Comparison of ENCODE assay signal across 23 mouse cellular contexts in the genomic region with DNA sequence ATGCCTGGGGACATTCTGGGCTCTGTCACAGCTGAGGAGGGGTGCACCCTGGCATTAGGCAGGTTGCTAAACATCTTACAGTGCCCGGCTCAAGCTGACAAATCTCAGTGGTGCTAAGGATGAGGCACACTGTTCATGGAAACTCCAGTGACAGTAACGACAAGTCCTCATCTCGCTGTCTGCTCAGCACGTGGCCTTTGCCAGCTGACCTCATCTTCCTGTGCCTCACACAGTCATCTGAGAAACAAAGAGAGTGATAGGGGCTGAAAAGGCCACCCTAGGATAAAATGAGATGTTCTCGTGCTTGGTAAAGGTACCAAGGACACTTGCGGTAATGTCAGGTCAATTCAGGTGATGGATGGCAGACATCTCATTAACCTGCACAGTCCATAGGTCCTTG. TPM values are rescaled to one million over a fixed set of nuclear protein-coding genes. Genes with fewer than 3 reads are reported as not detected.
DNase-seq lines count a peak whose midpoint lies in the region; ATAC-seq and TF ChIP-seq lines count a peak whose summit lies in the region.
"Had no signal": no experiment of that assay in that cellular context is flagged by ENCODE, and none has a peak within 500 bp of the region (broad histone marks: within the 10 kb centered on the region; RNA-seq: fewer than 3 reads in every experiment).

No protein-coding gene starts in this region.

- peaks cover 14% of the 10 kb centered on the region for H3K4me1 ChIP-seq in megakaryocyte, embryonic 14.5 days
- H3K4me1 ChIP-seq in cerebellum, adult 2 months (ENCODE audit: control insufficient read depth, insufficient read depth, low read length), result no peaks in the 10 kb centered on the region
- H3K4me1 ChIP-seq: embryonic facial prominence, embryonic 15.5 days; forebrain, embryonic 10.5 days; hindbrain, embryonic 15.5 days; intestine, embryonic 15.5 days had no signal

- no peak for TF ChIP-seq POLR2A in cerebellum, adult 2 months (IDR thresholded peaks at IDR 0.05; ENCODE audit: borderline replicate concordance, insufficient read depth, low read length)

- H3K4me3 ChIP-seq in megakaryocyte, embryonic 14.5 days (replicated peaks), result peak overlapping the region; percentile 71
- H3K4me3 ChIP-seq in cerebellum, adult 2 months (replicated peaks; ENCODE audit: insufficient read depth, low read depth, low read length), result no peak overlapping the region
- H3K4me3 ChIP-seq: embryonic facial prominence, embryonic 15.5 days; erythroblast, embryonic 14.5 days; forebrain, embryonic 10.5 days; gastrocnemius, adult 2 months; heart, embryonic 13.5 days; hindbrain, embryonic 15.5 days; intestine, embryonic 15.5 days had no signal

- peaks cover 6% of the 10 kb centered on the region for H3K27me3 ChIP-seq in megakaryocyte, embryonic 14.5 days (replicated peaks)
- H3K27me3 ChIP-seq in cerebellum, adult 2 months (ENCODE audit: control insufficient read depth, insufficient read depth, low read length), result no peaks in the 10 kb centered on the region
- H3K27me3 ChIP-seq: embryonic facial prominence, embryonic 15.5 days; heart, embryonic 13.5 days; hindbrain, embryonic 15.5 days; intestine, embryonic 15.5 days had no signal

- peak; percentile 62 to 73 for DNase-seq in adrenal gland, adult (ENCODE audit: inconsistent age in 2 of 2, low spot score in 1 of 2)
- no peak for DNase-seq in adrenal gland, postnatal 4 days (ENCODE audit: low spot score in 2 of 2)
- no peak for DNase-seq in layer of hippocampus, postnatal 14 days (ENCODE audit: low spot score in 2 of 2)
- no peak for DNase-seq in cerebellum, adult 2 months
- DNase-seq: B cell, adult 2 months; cerebellum, adult 18-20 months; cerebellum, postnatal 14 days; embryo, embryonic 11 days; gastrocnemius, adult 2 months; gastrocnemius, postnatal 25 days; heart, adult 11 months; heart, postnatal 36 days; kidney, adult 18-20 months had no signal

- H3K36me3 ChIP-seq in megakaryocyte, embryonic 14.5 days (replicated peaks; ENCODE audit: low read length), result no peaks in the 10 kb centered on the region
- H3K36me3 ChIP-seq: embryonic facial prominence, embryonic 15.5 days; forebrain, embryonic 10.5 days; heart, embryonic 13.5 days; hindbrain, embryonic 15.5 days; intestine, embryonic 15.5 days had no signal

- peaks cover 9% of the 10 kb centered on the region for H3K9me3 ChIP-seq in megakaryocyte, embryonic 14.5 days
- H3K9me3 ChIP-seq: embryonic facial prominence, embryonic 15.5 days; forebrain, embryonic 10.5 days; heart, embryonic 13.5 days; hindbrain, embryonic 15.5 days; intestine, embryonic 15.5 days had no signal

- WGBS in cerebellum, adult 2 months, result 54% methylated on average over 6 of the region's 6 CpGs

- H3K27ac ChIP-seq in cerebellum, adult 2 months (ENCODE audit: insufficient read depth, low read length), result no peak overlapping the region
- H3K27ac ChIP-seq: embryonic facial prominence, embryonic 15.5 days; forebrain, embryonic 10.5 days; gastrocnemius, adult 2 months; heart, embryonic 13.5 days; hindbrain, embryonic 15.5 days; intestine, embryonic 15.5 days had no signal

- TF ChIP-seq CTCF in cerebellum, adult 2 months (IDR thresholded peaks at IDR 0.05; ENCODE audit: borderline replicate concordance, insufficient read depth, low read depth, low read length), result no peak

- ATAC-seq in megakaryocyte, adult 5-6 weeks (ENCODE audit: poor library complexity, severe bottlenecking), result no peak
- peak; percentile 44 for ATAC-seq in inflammation-experienced regulatory T-cells, adult 6 months
- ATAC-seq: forebrain, embryonic 14.5 days; intestine, embryonic 15.5 days had no signal

RNA-seq across cellular contexts. Expression of a gene that starts 31.5 kb away (rescaled TPM):
- total RNA-seq in adrenal gland, postnatal 4 days (2021), result under 1 TPM; 0.22 to 0.34 TPM
- polyA plus RNA-seq in megakaryocyte, embryonic 14.5 days (2012; ENCODE audit: insufficient read depth, low replicate concordance), result 0.06 TPM in 1 of 2 replicates, not detected in the other
- 1.1 and 2.7 TPM in 2 replicates for total RNA-seq in megakaryocyte, adult 5-6 weeks (2015)
- 1.7 and 2.8 TPM in 2 replicates for total RNA-seq in megakaryocyte, adult 5-6 weeks (2017)
- 10 to 100 TPM; 10.4 to 16.8 (median 14.5) TPM for polyA plus RNA-seq in inflammation-experienced regulatory T-cells, adult 6 months (2017; shearing (Covaris generic))
- total RNA-seq in layer of hippocampus, postnatal 14 days (2021), result under 1 TPM; 0.58 to 0.79 TPM
- 0.24 and 0.26 TPM in 2 replicates for polyA plus RNA-seq in cerebellum, adult 2 months (2012; rRNA removed)
- polyA plus RNA-seq: erythroblast, embryonic 14.5 days had no signal

RNA-seq across cellular contexts. Expression of a gene that starts 36.8 kb away (rescaled TPM):
- total RNA-seq in adrenal gland, postnatal 4 days (2021), result 1 to 10 TPM; 7.8 to 9.1 TPM
- polyA plus RNA-seq in megakaryocyte, embryonic 14.5 days (2012; ENCODE audit: insufficient read depth, low replicate concordance), result 2.3 and 9.7 TPM in 2 replicates
- 107 and 112 TPM in 2 replicates for total RNA-seq in megakaryocyte, adult 5-6 weeks (2015)
- 113 and 122 TPM in 2 replicates for total RNA-seq in megakaryocyte, adult 5-6 weeks (2017)
- 100 to 1,000 TPM in 1 of 3 experiments, 10 to 100 TPM in 2; 83.9 to 124 (median 98.2) TPM for polyA plus RNA-seq in inflammation-experienced regulatory T-cells, adult 6 months (2017; shearing (Covaris generic))
- total RNA-seq in layer of hippocampus, postnatal 14 days (2021), result 1 to 10 TPM; 2.9 TPM
- polyA plus RNA-seq in cerebellum, adult 2 months (2012; rRNA removed), result 1.6 and 1.7 TPM in 2 replicates

Comparison
In these comparisons a context has a peak if more than half of its experiments do, and no peak if none do; other contexts are left out.
1. DNase-seq: peak in adrenal gland, adult (2 of 2); none in adrenal gland, postnatal 4 days (0 of 2), layer of hippocampus, postnatal 14 days (0 of 2) and cerebellum, adult 2 months (0 of 2).
2. RNA of a gene that starts 36.8 kb away (total RNA-seq): 107 to 122 TPM in megakaryocyte, adult 5-6 weeks; 7.8 to 9.1 TPM in adrenal gland, postnatal 4 days and 2.9 TPM in layer of hippocampus, postnatal 14 days; every median in the first group is over 10 times any median in the second.